Mouse (Mus musculus) ES-Bruce4 (cell line): ENCODE results near the gene Gm5891. TPM values are rescaled to one million over a fixed set of nuclear protein-coding genes. Genes with fewer than 3 reads are reported as not detected.
"Not testable (repeated sequence)": the region's sequence is repeated elsewhere in the genome, so short reads cannot be mapped to it uniquely, and the experiment has no call there.

Source experiments
- H3K27ac ChIP-seq: 2 replicates; pipeline ENCODE4 v1.5.1; 2012; ENCODE audit warnings: low read length, inconsistent platforms; ENCODE audit not compliant: insufficient read depth
- H3K27me3 ChIP-seq: 2 replicates; pipeline ENCODE4 v1.6.1; 2012; ENCODE audit warnings: mild to moderate bottlenecking, low read length, inconsistent platforms; ENCODE audit not compliant: control insufficient read depth, poor library complexity, insufficient read depth, severe bottlenecking
- H3K36me3 ChIP-seq: 2 replicates; pipeline ENCODE4 v1.6.1; 2012; ENCODE audit warnings: inconsistent platforms, mild to moderate bottlenecking, low read length, moderate library complexity; ENCODE audit not compliant: control insufficient read depth, poor library complexity, insufficient read depth, severe bottlenecking
- H3K4me1 ChIP-seq: one replicate; pipeline ENCODE4 v1.8.1; 2011; ENCODE audit warnings: low read length; ENCODE audit not compliant: control insufficient read depth, insufficient read depth
- H3K4me3 ChIP-seq: 2 replicates; pipeline ENCODE4 v1.5.1; 2011; ENCODE audit warnings: low read depth, mild to moderate bottlenecking, low read length
- H3K9ac ChIP-seq: 2 replicates; pipeline ENCODE4 v1.6.1; 2012; ENCODE audit warnings: low read depth, mild to moderate bottlenecking, inconsistent platforms; ENCODE audit not compliant: poor library complexity, severe bottlenecking
- H3K9me3 ChIP-seq: replicated peaks from 2 replicates; pipeline ENCODE4 v1.6.1; 2012; ENCODE audit warnings: mild to moderate bottlenecking, low read length, inconsistent platforms; ENCODE audit not compliant: control insufficient read depth, poor library complexity, insufficient read depth, severe bottlenecking
- polyA plus RNA-seq: library from polyadenylated mRNA; stranded (reverse); fragments of >200 nt; gene quantifications from 2 replicates; pipeline ENCODE4 v1.2.4, GENCODE M21; 2011; ENCODE audit warnings: low read depth; ENCODE audit not compliant: missing spikeins, insufficient read depth, insufficient read length

Gene Gm5891
- polyA plus RNA-seq: not detected in 2 replicates

DNA sequence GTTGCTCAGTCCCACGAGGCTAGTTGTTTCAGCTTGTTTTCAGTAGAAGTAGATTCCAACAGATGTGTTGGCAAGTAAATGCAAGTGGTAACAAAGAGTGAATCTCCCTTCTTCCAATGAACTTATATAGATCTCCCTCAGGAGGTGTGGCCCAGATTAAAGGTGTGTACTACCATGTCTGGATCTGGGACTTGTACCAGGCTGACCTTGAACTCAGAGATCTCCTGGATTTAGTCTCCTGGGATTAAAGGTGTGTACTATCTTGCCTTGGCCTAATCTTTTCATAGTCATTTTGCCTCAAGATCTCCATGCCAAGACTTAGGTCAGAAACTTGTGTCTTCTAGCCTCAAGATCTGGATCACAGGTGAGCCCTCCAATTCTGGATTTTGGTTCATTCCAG is at the start of gene Gm5891:
Gm5891 (minus strand) TSS at position 101 of the 400 bp plus-strand sequence.
- H3K27me3 ChIP-seq, H3K36me3 ChIP-seq, H3K27ac ChIP-seq, H3K9me3 ChIP-seq, H3K4me3 ChIP-seq, H3K9ac ChIP-seq, H3K4me1 ChIP-seq: not testable (repeated sequence)

Other genes starting within 250 kb of the Gm5891 start
- not detected in 2 replicates for gene Gm4175, start 159.8 kb downstream of the Gm5891 start, polyA plus RNA-seq
- not detected in 2 replicates for gene Gm4177, start 124.6 kb downstream of the Gm5891 start, polyA plus RNA-seq
- not detected in 2 replicates for gene Vmn1r135, start 88.9 kb downstream of the Gm5891 start, polyA plus RNA-seq
- not detected in 2 replicates for gene Gm5725, start 77.0 kb downstream of the Gm5891 start, polyA plus RNA-seq
- not detected in 2 replicates for gene Vmn1r137, start 73.3 kb upstream of the Gm5891 start, polyA plus RNA-seq
- not detected in 2 replicates for gene Vmn1r138, start 107.6 kb upstream of the Gm5891 start, polyA plus RNA-seq
- not detected in 2 replicates for gene Gm6176, start 135.0 kb upstream of the Gm5891 start, polyA plus RNA-seq
- not detected in 2 replicates for gene Vmn1r139, start 147.8 kb upstream of the Gm5891 start, polyA plus RNA-seq
- not detected in 2 replicates for gene Gm16451, start 197.0 kb upstream of the Gm5891 start, polyA plus RNA-seq
- gene Gm10666, start 213.4 kb upstream of the Gm5891 start, polyA plus RNA-seq: not detected in 2 replicates
- gene Vmn1r142, start 242.7 kb upstream of the Gm5891 start, polyA plus RNA-seq: not detected in 2 replicates